ENCODE assay signal across 31 mouse cellular contexts in the genomic region with DNA sequence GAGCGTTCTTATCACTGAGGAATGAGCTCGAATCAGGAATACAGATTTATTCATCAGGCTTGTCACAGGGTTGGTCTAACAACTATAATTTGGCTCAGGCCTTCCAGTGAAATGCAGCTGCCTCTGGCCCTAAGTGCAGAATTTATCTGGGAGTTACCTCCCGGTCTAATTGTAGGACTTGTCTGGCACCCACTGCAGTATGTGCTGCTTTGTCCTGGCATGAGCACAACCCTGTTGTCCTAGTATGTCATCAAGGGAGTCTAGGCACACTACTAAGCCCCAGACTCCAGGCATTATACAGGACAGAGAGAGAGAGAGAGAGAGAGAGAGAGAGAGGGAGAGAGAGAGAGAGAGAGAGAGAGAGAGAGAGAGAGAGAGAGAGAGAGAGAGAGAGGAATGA. TPM values are rescaled to one million over a fixed set of nuclear protein-coding genes. Genes with fewer than 3 reads are reported as not detected.
"Had no signal": no experiment of that assay in that cellular context is flagged by ENCODE, and none has a peak within 500 bp of the region (broad histone marks: within the 10 kb centered on the region; RNA-seq: fewer than 3 reads in every experiment).

No protein-coding gene starts in this region.

- H3K27me3 ChIP-seq: embryonic facial prominence, embryonic 12.5 days; embryonic facial prominence, embryonic 13.5 days; embryonic facial prominence, embryonic 15.5 days; forebrain, embryonic 13.5 days; forebrain, embryonic 15.5 days had no signal

- DNase-seq: cerebellum, adult 2 months; cerebellum, adult 8-10 months; cerebellum, adult 9-10 months; cerebellum, adult 9-11 months; cerebellum, postnatal 10 days; cerebellum, postnatal 14 days; cerebellum, postnatal 25 days; cerebellum, postnatal 36 days; embryo, embryonic 11 days; forebrain, postnatal 0 days; gastrocnemius, adult 2 months; gastrocnemius, postnatal 10 days; gastrocnemius, postnatal 14 days; gastrocnemius, postnatal 25 days; gastrocnemius, postnatal 36 days; heart, adult 18-20 months; heart, adult 2 months had no signal

- H3K27ac ChIP-seq: embryonic facial prominence, embryonic 10.5 days; embryonic facial prominence, embryonic 12.5 days; embryonic facial prominence, embryonic 13.5 days; embryonic facial prominence, embryonic 15.5 days; forebrain, embryonic 10.5 days; forebrain, embryonic 12.5 days; forebrain, embryonic 13.5 days; forebrain, embryonic 15.5 days; gastrocnemius, adult 2 months; heart, adult 2 months had no signal

- H3K9me3 ChIP-seq: embryonic facial prominence, embryonic 10.5 days; embryonic facial prominence, embryonic 12.5 days; embryonic facial prominence, embryonic 13.5 days; embryonic facial prominence, embryonic 15.5 days; forebrain, embryonic 10.5 days; forebrain, embryonic 12.5 days; forebrain, embryonic 13.5 days; forebrain, embryonic 15.5 days had no signal

- H3K4me3 ChIP-seq: embryonic facial prominence, embryonic 10.5 days; embryonic facial prominence, embryonic 12.5 days; embryonic facial prominence, embryonic 13.5 days; embryonic facial prominence, embryonic 15.5 days; erythroblast, embryonic 14.5 days; forebrain, embryonic 10.5 days; forebrain, embryonic 12.5 days; forebrain, embryonic 13.5 days; forebrain, embryonic 15.5 days; gastrocnemius, adult 2 months; heart, adult 2 months had no signal

- ATAC-seq: forebrain, embryonic 13.5 days; forebrain, embryonic 14.5 days; forebrain, embryonic 15.5 days; forebrain, embryonic 16.5 days; forebrain, postnatal 0 days had no signal

- H3K4me2 ChIP-seq: embryonic facial prominence, embryonic 12.5 days; embryonic facial prominence, embryonic 13.5 days; embryonic facial prominence, embryonic 15.5 days; forebrain, embryonic 12.5 days; forebrain, embryonic 13.5 days; forebrain, embryonic 15.5 days had no signal

- H3K9ac ChIP-seq: embryonic facial prominence, embryonic 12.5 days; embryonic facial prominence, embryonic 13.5 days; embryonic facial prominence, embryonic 15.5 days; forebrain, embryonic 12.5 days; forebrain, embryonic 13.5 days; forebrain, embryonic 15.5 days; forebrain, postnatal 0 days had no signal

- H3K4me1 ChIP-seq: embryonic facial prominence, embryonic 10.5 days; embryonic facial prominence, embryonic 12.5 days; forebrain, embryonic 10.5 days; forebrain, embryonic 12.5 days; forebrain, embryonic 13.5 days; forebrain, embryonic 15.5 days had no signal

- H3K36me3 ChIP-seq: embryonic facial prominence, embryonic 10.5 days; embryonic facial prominence, embryonic 12.5 days; embryonic facial prominence, embryonic 13.5 days; embryonic facial prominence, embryonic 15.5 days; forebrain, embryonic 10.5 days; forebrain, embryonic 12.5 days; forebrain, embryonic 15.5 days had no signal

RNA-seq across cellular contexts. Expression of gene Smco3, which starts 2.1 kb away (rescaled TPM):
- total RNA-seq: gastrocnemius, adult 2 months; heart, adult 18-20 months; heart, adult 2 months; heart, adult 8-10 months had no signal
- polyA plus RNA-seq: embryonic facial prominence, embryonic 10.5 days; erythroblast, embryonic 14.5 days; forebrain, embryonic 10.5 days; forebrain, embryonic 11.5 days; forebrain, embryonic 13.5 days; forebrain, embryonic 15.5 days had no signal

RNA-seq across cellular contexts. Expression of gene BC049715, which starts 9.9 kb away (rescaled TPM):
- total RNA-seq: gastrocnemius, postnatal 25 days had no signal

RNA-seq across cellular contexts. Expression of gene Art4, which starts 20.2 kb away (rescaled TPM):
- total RNA-seq: forebrain, postnatal 0 days; gastrocnemius, adult 18-20 months had no signal
- polyA plus RNA-seq: forebrain, embryonic 14.5 days had no signal
